Mouse (Mus musculus): ENCODE results near the gene Cysltr1. TPM values are rescaled to one million over a fixed set of nuclear protein-coding genes. Genes with fewer than 3 reads are reported as not detected.

The Cysltr1 gene
- polyA plus RNA-seq (2016; fragmentation: Nextera tagmentation; extraction: Ambion mirVana), result 1.4 and 1.5 TPM in 2 replicates

GRCm38 (mm10) chrX:106603386-106603785 is at the start of gene Cysltr1:
TSS of gene Cysltr1 (minus strand) at chrX:106603679.
- no peak for ATAC-seq
- H3K27ac ChIP-seq, result no peak within 1 kb of the TSS
- peak within 1 kb of the TSS; percentile 22; the same call in 1 of the 2 replicates for H3K4me2 ChIP-seq
- 12% methylated on average over 6 of the region's 6 CpGs for WGBS (ENCODE audit: insufficient replicate concordance)
- H3K27me3 ChIP-seq (replicated peaks), result no peaks in the 10 kb centered on the region
- no peak within 1 kb of the TSS for H3K9ac ChIP-seq
- H3K4me1 ChIP-seq, result no peaks in the 10 kb centered on the region
- H3K4me3 ChIP-seq, result no peak within 1 kb of the TSS
- no peaks in the 10 kb centered on the region for H3K36me3 ChIP-seq
- no peaks in the 10 kb centered on the region for H3K9me3 ChIP-seq (replicated peaks)

- H3K4me3 ChIP-seq, result no peak overlapping the region
- H3K9ac ChIP-seq, result no peak overlapping the region
- H3K36me3 ChIP-seq, result no peaks in the 10 kb centered on the region
- no peak for ATAC-seq
- 51% methylated on average over 3 of the region's 3 CpGs for WGBS (ENCODE audit: insufficient replicate concordance)
- no peaks in the 10 kb centered on the region for H3K4me1 ChIP-seq
- no peaks in the 10 kb centered on the region for H3K9me3 ChIP-seq (replicated peaks)
- H3K27ac ChIP-seq, result no peak overlapping the region
- no peak overlapping the region for H3K4me2 ChIP-seq
- no peaks in the 10 kb centered on the region for H3K27me3 ChIP-seq (replicated peaks)
Observed at GRCm38 (mm10) chrX:106634799-106635541, 31.5 kb upstream of the Cysltr1 start.

DNA sequence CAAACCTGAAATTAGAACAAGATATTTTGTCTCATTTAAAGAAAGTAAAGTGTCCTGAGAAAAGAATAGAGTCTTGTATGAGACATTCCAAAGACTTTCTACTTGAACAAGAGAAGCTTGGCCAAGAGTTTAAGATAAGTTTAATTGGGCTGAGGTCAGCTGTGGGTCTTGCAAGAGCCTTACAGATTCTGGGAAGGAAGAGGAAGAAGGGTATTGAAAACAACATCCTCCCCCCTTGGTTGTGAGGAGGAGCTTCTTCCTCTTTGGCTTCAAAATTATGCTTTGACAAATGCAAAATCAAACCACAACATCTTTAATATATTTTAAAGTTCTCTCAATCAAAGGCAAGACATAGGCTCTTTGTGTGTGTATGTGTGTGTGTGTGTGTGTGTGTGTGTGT is 30.1 kb upstream of the Cysltr1 start:
- Histone ChIP-seq H3K4me1 (no peaks in the 10 kb centered on the region), H3K4me3 (no peak overlapping the region), H3K27me3 (replicated peaks) (no peaks in the 10 kb centered on the region), H3K9ac (no peak overlapping the region), H3K4me2 (no peak overlapping the region), H3K9me3 (replicated peaks) (no peaks in the 10 kb centered on the region), H3K36me3 (no peaks in the 10 kb centered on the region), H3K27ac (no peak overlapping the region)
- no peak for ATAC-seq

DNA sequence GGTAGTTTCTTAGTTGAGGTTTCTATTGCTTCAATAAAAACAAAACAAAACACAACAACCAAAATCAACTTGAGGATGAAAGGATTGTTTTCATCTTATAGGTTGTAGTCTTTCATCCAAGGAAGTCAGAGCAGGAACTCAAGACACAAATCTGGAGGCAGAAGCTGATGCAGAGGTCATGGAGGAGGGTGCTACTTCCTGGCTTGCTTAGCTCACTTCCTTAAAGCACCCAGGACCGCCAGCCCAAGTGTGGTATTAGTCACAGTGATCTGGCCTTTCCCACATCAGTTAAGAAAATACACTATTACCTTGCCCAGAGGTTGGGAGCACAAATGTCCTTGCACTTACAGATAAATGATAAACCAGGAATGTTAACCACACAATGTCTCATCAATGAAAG is 25.0 kb upstream of the Cysltr1 start:
- H3K4me1 ChIP-seq, result no peaks in the 10 kb centered on the region
- no peaks in the 10 kb centered on the region for H3K27me3 ChIP-seq (replicated peaks)
- no peak overlapping the region for H3K4me2 ChIP-seq
- 56% methylated on average over 1 of the region's 1 CpGs for WGBS (ENCODE audit: insufficient replicate concordance)
- no peak overlapping the region for H3K9ac ChIP-seq
- no peaks in the 10 kb centered on the region for H3K9me3 ChIP-seq (replicated peaks)
- no peak for ATAC-seq
- H3K27ac ChIP-seq, result no peak overlapping the region
- H3K36me3 ChIP-seq, result no peaks in the 10 kb centered on the region
- H3K4me3 ChIP-seq, result no peak overlapping the region

- H3K27me3 ChIP-seq (replicated peaks), result no peaks in the 10 kb centered on the region
- no peak overlapping the region for H3K4me3 ChIP-seq
- H3K27ac ChIP-seq, result no peak overlapping the region
- H3K4me2 ChIP-seq, result no peak overlapping the region
- no peak for ATAC-seq
- 29% methylated on average over 3 of the region's 3 CpGs for WGBS (ENCODE audit: insufficient replicate concordance)
- H3K36me3 ChIP-seq, result no peaks in the 10 kb centered on the region
- H3K9me3 ChIP-seq (replicated peaks), result no peaks in the 10 kb centered on the region
- H3K9ac ChIP-seq, result no peak overlapping the region
- no peaks in the 10 kb centered on the region for H3K4me1 ChIP-seq
Observed at GRCm38 (mm10) chrX:106623667-106624066, 20.2 kb upstream of the Cysltr1 start.

DNA sequence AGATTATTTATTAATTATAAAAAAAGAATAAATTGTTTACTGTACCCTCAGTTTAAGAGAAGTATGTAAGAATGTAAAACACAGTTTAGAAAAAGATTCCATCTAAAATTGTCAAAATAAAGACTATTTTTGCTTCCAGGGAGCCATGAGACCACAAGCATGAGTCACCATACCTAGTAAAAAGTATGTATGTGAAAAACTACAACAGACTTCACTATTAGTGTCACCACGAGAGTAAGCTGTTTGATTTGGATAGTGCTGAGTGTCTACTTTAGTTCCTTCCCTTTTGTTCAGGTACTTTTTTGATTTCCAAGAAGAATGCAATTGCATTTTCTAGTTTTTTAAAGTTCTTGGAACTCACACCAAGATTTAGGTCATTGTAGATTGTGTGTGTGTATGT is 19.0 kb upstream of the Cysltr1 start:
- ATAC-seq, result no peak
- no peak overlapping the region for H3K4me3 ChIP-seq
- no peaks in the 10 kb centered on the region for H3K9me3 ChIP-seq (replicated peaks)
- 27% methylated on average over 1 of the region's 1 CpGs for WGBS (ENCODE audit: insufficient replicate concordance)
- no peaks in the 10 kb centered on the region for H3K36me3 ChIP-seq
- no peaks in the 10 kb centered on the region for H3K27me3 ChIP-seq (replicated peaks)
- no peak overlapping the region for H3K9ac ChIP-seq
- H3K27ac ChIP-seq, result no peak overlapping the region
- no peaks in the 10 kb centered on the region for H3K4me1 ChIP-seq
- H3K4me2 ChIP-seq, result no peak overlapping the region

DNA sequence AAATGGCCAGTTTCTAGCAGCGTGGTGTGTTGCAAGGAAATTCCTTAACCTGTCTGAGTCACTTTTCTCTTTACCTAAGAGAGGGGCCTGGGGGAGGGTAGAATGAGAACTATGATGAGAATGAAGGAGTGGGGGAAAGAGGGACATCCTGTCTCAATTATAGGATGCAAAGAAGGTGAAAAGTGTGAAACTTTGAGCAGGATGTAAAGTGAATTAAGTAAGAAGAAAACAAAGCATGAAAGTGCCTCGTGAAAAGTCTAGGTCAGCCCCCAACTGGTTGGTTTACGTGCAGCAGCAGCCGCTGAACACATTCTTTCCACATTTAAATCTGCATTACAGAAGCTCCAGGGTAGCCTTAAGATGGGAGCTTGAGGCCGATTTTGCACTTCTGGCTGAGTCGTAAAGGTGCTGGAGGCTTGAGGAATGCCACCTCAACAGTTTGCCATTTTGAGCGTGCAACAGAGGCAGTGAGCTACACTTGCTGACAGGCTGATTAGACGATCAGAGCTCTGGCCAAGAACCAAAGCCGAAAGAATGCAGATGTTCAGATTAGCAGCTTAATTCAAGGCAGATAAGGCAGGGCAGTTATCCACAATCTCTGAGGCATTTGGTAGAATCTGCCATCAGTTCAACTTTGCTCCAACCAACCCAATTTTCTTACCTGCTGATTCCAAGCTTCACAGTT is 763 bp downstream of the Cysltr1 start:
- Histone ChIP-seq H3K4me3 (no peak overlapping the region), H3K36me3 (no peaks in the 10 kb centered on the region), H3K9ac (no peak overlapping the region), H3K27me3 (replicated peaks) (no peaks in the 10 kb centered on the region), H3K27ac (no peak overlapping the region), H3K9me3 (replicated peaks) (no peaks in the 10 kb centered on the region), H3K4me1 (no peaks in the 10 kb centered on the region), H3K4me2 (peak overlapping the region; percentile 22; the same call in 1 of the 2 replicates)
- no peak for ATAC-seq
- 16% methylated on average over 9 of the region's 9 CpGs for WGBS (ENCODE audit: insufficient replicate concordance)

- ATAC-seq, result no peak
- H3K27ac ChIP-seq, result no peak overlapping the region
- no peaks in the 10 kb centered on the region for H3K36me3 ChIP-seq
- H3K4me2 ChIP-seq, result no peak overlapping the region
- 88% methylated on average over 1 of the region's 1 CpGs for WGBS (ENCODE audit: insufficient replicate concordance)
- no peaks in the 10 kb centered on the region for H3K4me1 ChIP-seq
- H3K9me3 ChIP-seq (replicated peaks), result no peaks in the 10 kb centered on the region
- H3K9ac ChIP-seq, result no peak overlapping the region
- no peak overlapping the region for H3K4me3 ChIP-seq
- H3K27me3 ChIP-seq (replicated peaks), result no peaks in the 10 kb centered on the region
Observed at GRCm38 (mm10) chrX:106595904-106596303, 7.6 kb downstream of the Cysltr1 start.

DNA sequence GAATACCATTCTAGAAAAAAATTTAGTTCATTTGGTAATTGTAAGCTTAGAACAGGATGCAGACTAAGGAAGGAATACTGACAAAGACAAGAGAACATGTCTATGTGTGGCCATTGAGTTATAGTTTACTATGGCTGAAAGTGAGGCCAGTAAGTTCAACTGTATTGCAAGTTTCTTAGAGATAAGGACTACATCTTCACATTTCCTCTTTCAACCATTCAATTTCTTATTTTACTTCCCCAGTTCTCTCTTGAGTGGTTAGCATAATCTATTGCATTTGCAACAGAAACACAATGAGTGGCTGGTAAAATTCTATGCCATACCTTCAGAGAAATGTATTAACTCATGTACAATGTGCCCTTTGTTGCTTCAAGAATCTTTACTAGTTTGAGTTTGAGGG is 9.6 kb downstream of the Cysltr1 start:
- ATAC-seq, result no peak
- Histone ChIP-seq H3K4me3 (no peak overlapping the region), H3K27ac (no peak overlapping the region), H3K4me1 (no peaks in the 10 kb centered on the region), H3K36me3 (no peaks in the 10 kb centered on the region), H3K9me3 (replicated peaks) (no peaks in the 10 kb centered on the region), H3K9ac (no peak overlapping the region), H3K27me3 (replicated peaks) (no peaks in the 10 kb centered on the region), H3K4me2 (no peak overlapping the region)

- no peak for ATAC-seq
- no peaks in the 10 kb centered on the region for H3K36me3 ChIP-seq
- WGBS (ENCODE audit: insufficient replicate concordance), result 42% methylated on average over 3 of the region's 3 CpGs
Observed at GRCm38 (mm10) chrX:106582886-106583285, 20.6 kb downstream of the Cysltr1 start, which contains the start of gene Gm5127. TSS of gene Gm5127 (plus strand) at chrX:106583186.

DNA sequence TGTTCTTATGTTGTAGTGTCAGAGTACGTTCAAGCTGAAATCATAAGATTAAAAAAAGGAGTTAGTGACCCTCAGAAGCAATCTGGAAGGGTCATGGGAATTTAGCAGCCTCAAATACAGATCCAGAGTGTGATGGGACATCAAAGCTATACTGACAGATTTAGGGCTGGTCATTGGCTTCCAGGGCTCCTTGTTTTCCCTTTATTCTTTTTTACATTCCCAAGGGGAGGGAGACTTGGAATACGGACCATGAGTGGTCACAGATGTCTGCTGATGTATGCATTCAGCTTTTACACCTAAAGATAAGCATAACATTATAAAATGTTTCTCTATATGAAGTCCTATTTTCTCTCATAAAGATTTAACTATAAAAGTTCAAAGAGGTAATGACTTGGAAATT is 21.3 kb downstream of the Cysltr1 start:
- H3K36me3 ChIP-seq, result no peaks in the 10 kb centered on the region
- H3K4me2 ChIP-seq, result no peak overlapping the region
- no peaks in the 10 kb centered on the region for H3K27me3 ChIP-seq (replicated peaks)
- H3K4me3 ChIP-seq, result no peak overlapping the region
- no peak overlapping the region for H3K27ac ChIP-seq
- H3K4me1 ChIP-seq, result no peaks in the 10 kb centered on the region
- WGBS (ENCODE audit: insufficient replicate concordance), result 39% methylated on average over 2 of the region's 2 CpGs
- no peak overlapping the region for H3K9ac ChIP-seq
- H3K9me3 ChIP-seq (replicated peaks), result no peaks in the 10 kb centered on the region
- no peak for ATAC-seq

More at GRCm38 (mm10) chrX:106582886-106583285, 20.6 kb downstream of the Cysltr1 start, which contains the start of gene Gm5127:
- Histone ChIP-seq H3K9me3 (replicated peaks) (no peaks in the 10 kb centered on the region), H3K27me3 (replicated peaks) (no peaks in the 10 kb centered on the region), H3K27ac (no peak within 1 kb of the TSS), H3K4me3 (no peak within 1 kb of the TSS), H3K4me2 (no peak within 1 kb of the TSS), H3K4me1 (no peaks in the 10 kb centered on the region), H3K9ac (no peak within 1 kb of the TSS)

DNA sequence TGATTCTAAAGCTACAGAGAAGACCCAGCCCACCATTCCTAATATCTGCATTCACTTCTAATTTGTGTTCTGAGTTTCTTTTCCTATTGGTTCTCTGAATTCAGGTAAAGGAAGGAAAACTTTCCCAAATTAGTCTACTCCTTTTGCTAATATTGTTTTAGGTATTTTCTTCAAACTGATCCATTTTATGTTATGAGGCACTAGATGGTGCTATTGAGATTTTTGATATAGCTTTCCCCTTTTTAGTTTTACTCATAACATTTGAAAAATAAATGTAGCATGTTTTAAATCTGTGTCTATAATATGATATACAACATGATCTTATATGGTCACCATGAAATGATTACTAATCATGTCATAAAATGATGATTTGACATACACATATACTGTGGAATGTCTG is 23.1 kb downstream of the Cysltr1 start:
- Histone ChIP-seq H3K9ac (no peak overlapping the region), H3K4me2 (no peak overlapping the region), H3K27ac (no peak overlapping the region), H3K9me3 (replicated peaks) (no peaks in the 10 kb centered on the region), H3K36me3 (no peaks in the 10 kb centered on the region), H3K4me3 (no peak overlapping the region), H3K27me3 (replicated peaks) (no peaks in the 10 kb centered on the region), H3K4me1 (no peaks in the 10 kb centered on the region)
- no peak for ATAC-seq

All from liver, embryonic 12.5 days (tissue).